Mouse (Mus musculus): ENCODE measurements around the gene Ifnl3. TPM values are rescaled to one million over a fixed set of nuclear protein-coding genes. Genes with fewer than 3 reads are reported as not detected.
A peak's percentile ranks its signal among the peaks of the same experiment; 100 is the strongest.
"Not testable (repeated sequence)": the region's sequence is repeated elsewhere in the genome, so short reads cannot be mapped to it uniquely, and the experiment has no call there.

Ifnl3 gene
- not detected in 2 replicates for polyA plus RNA-seq (2016; fragmentation: Nextera tagmentation; extraction: Ambion mirVana)

DNA sequence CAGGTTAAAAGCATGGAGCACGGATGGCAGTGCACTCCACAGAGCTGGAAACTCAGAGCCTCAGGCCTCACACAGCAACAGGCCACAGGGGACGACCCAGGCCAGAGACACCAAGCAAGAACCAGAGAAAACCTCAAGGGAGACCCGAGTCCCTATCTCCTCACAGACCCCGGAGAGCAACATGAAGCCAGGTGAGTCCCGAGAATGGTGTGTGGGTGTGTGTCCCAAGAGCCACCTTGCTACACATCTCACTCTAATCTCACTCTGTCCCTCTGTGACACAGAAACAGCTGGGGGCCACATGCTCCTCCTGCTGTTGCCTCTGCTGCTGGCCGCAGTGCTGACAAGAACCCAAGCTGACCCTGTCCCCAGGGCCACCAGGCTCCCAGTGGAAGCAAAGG lies at the start of gene Ifnl3:
TSS of gene Ifnl3 (plus strand) at position 301 of the 400 bp plus-strand sequence.
- H3K27me3 ChIP-seq; H3K27ac ChIP-seq; H3K9ac ChIP-seq; ATAC-seq (ENCODE audit: insufficient number of reproducible peaks, insufficient read depth, low FRiP score, low TSS enrichment); H3K4me3 ChIP-seq; H3K36me3 ChIP-seq; H3K4me1 ChIP-seq; H3K4me2 ChIP-seq (replicated peaks); H3K9me3 ChIP-seq: not testable (repeated sequence)
- 72% methylated on average over 5 of the region's 6 CpGs for WGBS

DNA sequence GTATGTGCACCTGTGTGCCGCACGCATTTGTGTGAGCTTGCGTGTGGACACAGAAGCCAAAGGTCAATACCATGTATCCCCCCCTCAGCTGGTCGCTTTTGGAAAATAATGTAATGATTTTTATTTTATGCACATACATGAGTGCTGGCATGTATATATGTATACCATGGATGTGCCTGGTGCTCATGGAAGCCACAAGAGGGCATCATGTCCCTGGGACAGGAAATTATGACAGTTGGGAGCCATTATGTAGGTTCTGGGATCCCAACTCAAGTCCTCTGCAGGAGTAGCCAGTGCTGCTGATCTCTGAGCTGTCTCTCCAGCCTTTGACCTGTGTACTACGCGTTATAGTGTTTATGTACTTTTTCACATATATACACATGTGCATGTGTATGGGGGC lies 46.4 kb upstream of the Ifnl3 start:
- Histone ChIP-seq H3K9ac (no peak overlapping the region), H3K9me3 (no peaks in the 10 kb centered on the region), H3K27ac (no peak overlapping the region), H3K4me3 (no peak overlapping the region), H3K36me3 (no peaks in the 10 kb centered on the region), H3K4me2 (replicated peaks) (no peak overlapping the region), H3K4me1 (no peaks in the 10 kb centered on the region), H3K27me3 (no peaks in the 10 kb centered on the region)
- 90% methylated on average over 6 of the region's 6 CpGs for WGBS
- ATAC-seq (ENCODE audit: insufficient number of reproducible peaks, insufficient read depth, low FRiP score, low TSS enrichment): no peak

DNA sequence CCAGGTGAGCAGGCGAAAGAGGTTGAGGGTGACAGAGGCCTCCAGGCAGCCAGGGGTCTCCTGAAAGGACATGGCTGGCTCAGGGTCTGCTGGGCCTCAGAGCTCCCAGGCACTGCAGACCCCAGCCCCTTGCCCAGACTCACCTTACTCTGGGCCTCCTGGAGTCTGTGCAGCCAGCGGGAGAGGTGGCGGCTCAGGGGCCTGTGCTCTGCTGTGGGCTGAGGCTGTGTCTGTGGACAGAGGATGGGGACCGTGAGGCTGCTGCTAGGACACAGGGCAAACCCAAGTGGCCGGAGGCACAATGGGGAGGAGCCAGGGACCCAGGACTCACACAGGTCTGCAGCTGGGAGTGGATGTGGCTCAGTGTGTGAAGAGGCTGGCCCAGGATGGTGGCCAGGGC lies 45.3 kb upstream of the Ifnl3 start:
- Histone ChIP-seq H3K36me3 (no peaks in the 10 kb centered on the region), H3K27me3 (no peaks in the 10 kb centered on the region), H3K4me2 (replicated peaks) (no peak overlapping the region), H3K9me3 (no peaks in the 10 kb centered on the region), H3K27ac (no peak overlapping the region), H3K9ac (no peak overlapping the region), H3K4me1 (no peaks in the 10 kb centered on the region), H3K4me3 (no peak overlapping the region)
- 76% methylated on average over 5 of the region's 5 CpGs for WGBS
- no peak for ATAC-seq (ENCODE audit: insufficient number of reproducible peaks, insufficient read depth, low FRiP score, low TSS enrichment)

DNA sequence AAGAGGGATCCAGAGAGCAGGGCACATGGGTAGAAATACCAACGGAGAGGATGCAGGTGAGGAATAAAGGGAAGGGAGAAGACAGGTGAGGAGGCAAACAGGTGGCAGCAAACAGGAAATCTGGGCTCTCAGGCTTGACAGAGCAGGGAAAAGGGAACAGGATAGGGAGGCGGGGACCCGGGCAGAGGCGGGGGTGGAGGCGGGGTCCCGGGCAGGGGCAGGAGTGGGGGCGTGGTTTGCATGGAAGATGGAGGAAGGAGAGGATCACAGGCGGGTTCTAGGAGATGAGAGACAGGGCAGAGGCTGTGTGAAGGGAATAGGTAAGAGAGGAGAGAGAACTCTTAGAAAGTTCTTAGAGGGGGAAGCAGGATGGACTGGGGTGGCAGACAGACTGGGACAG lies 43.8 kb upstream of the Ifnl3 start:
- ATAC-seq (ENCODE audit: insufficient number of reproducible peaks, insufficient read depth, low FRiP score, low TSS enrichment): no peak
- H3K9me3 ChIP-seq: no peaks in the 10 kb centered on the region
- WGBS: 6% methylated on average over 8 of the region's 8 CpGs
- no peak overlapping the region for H3K9ac ChIP-seq
- no peak overlapping the region for H3K27ac ChIP-seq
- H3K36me3 ChIP-seq: no peaks in the 10 kb centered on the region
- H3K4me1 ChIP-seq: no peaks in the 10 kb centered on the region
- H3K4me3 ChIP-seq: no peak overlapping the region
- H3K4me2 ChIP-seq (replicated peaks): no peak overlapping the region
- H3K27me3 ChIP-seq: no peaks in the 10 kb centered on the region

DNA sequence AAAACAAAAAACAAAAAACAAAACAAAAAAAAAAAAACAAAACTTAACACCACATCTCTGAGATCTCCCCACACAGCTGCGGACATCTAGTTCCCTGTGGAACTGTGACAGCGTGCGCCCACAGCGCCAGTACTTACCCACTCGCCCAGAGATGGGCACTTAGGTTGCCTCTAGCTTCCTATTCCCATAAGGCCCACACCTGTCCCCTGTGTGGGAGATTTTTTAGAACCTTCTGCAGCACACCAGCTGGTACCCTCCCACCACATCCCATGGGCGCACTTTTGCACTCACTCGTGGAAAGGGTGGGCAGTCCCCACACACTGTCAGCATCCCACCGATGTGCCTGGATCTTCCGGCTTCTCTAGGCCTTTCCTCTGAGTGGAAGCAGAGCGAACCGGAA lies 39.8 kb upstream of the Ifnl3 start:
- no peak for ATAC-seq (ENCODE audit: insufficient number of reproducible peaks, insufficient read depth, low FRiP score, low TSS enrichment)
- H3K4me3 ChIP-seq: no peak overlapping the region
- H3K4me2 ChIP-seq (replicated peaks): no peak overlapping the region
- H3K27ac ChIP-seq: no peak overlapping the region
- WGBS: 87% methylated on average over 11 of the region's 11 CpGs
- H3K4me1 ChIP-seq: peaks cover 1% of the 10 kb centered on the region; the same call in 1 of the 2 replicates
- no peaks in the 10 kb centered on the region for H3K27me3 ChIP-seq
- H3K36me3 ChIP-seq: no peaks in the 10 kb centered on the region
- no peaks in the 10 kb centered on the region for H3K9me3 ChIP-seq
- no peak overlapping the region for H3K9ac ChIP-seq

DNA sequence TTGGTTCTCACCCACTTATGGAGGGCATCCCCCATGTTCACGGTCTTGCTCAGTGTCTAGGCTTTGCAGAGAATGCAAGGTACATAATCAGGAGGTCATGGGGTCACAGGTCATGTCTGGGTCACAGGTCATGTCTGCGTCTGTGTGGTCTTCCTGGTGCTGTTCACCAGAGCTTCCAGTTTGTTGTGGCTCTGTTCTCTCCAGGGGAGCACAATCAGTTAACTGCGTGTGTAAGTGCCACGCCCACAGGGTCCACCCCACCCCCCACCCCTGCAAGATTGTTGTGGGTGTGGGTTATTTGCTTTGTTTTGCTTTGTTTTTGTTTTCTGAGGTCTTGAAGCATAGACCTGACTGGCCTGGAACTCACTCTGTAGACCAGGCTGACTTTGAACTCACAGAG lies 38.4 kb upstream of the Ifnl3 start:
- no peak overlapping the region for H3K9ac ChIP-seq
- H3K4me2 ChIP-seq (replicated peaks): no peak overlapping the region
- no peaks in the 10 kb centered on the region; the same call in 1 of the 2 replicates for H3K27me3 ChIP-seq
- no peaks in the 10 kb centered on the region for H3K9me3 ChIP-seq
- peaks cover 6% of the 10 kb centered on the region; the same call in 1 of the 2 replicates for H3K4me1 ChIP-seq
- no peak overlapping the region for H3K27ac ChIP-seq
- H3K36me3 ChIP-seq: no peaks in the 10 kb centered on the region
- ATAC-seq (ENCODE audit: insufficient number of reproducible peaks, insufficient read depth, low FRiP score, low TSS enrichment): no peak
- no peak overlapping the region for H3K4me3 ChIP-seq
- 26% methylated on average over 4 of the region's 4 CpGs for WGBS

DNA sequence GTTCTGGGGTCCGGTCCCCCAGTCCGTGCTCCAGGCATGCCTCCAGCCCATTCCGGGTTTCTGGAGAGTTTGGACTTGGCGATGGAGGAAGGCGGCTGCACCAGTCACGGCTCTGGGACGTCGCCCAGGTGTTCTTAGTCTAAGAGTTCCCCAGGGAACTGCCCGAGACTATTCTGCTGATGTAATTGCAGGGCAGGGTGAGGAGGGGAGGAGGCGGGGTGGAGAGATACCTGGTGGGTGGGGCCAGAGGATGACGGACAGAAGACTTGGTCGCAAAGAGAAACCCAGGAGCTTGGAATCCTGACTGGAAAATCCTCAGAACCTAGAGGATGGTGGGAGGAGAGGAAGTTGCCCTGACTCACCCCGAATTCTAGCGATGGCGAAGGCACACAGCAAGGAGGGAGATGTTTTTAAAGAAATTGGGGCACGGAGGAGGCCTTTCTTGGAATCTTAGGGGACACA lies 34.6 kb upstream of the Ifnl3 start:
- Histone ChIP-seq H3K9me3 (no peaks in the 10 kb centered on the region), H3K9ac (no peak overlapping the region), H3K4me1 (peaks cover 6% of the 10 kb centered on the region; the same call in 1 of the 2 replicates), H3K27me3 (no peaks in the 10 kb centered on the region; the same call in 1 of the 2 replicates), H3K36me3 (no peaks in the 10 kb centered on the region), H3K4me2 (replicated peaks) (peak overlapping the region; percentile 47), H3K27ac (no peak overlapping the region), H3K4me3 (peak overlapping the region; percentile 22)
- no peak for ATAC-seq (ENCODE audit: insufficient number of reproducible peaks, insufficient read depth, low FRiP score, low TSS enrichment)
- 3% methylated on average over 16 of the region's 16 CpGs for WGBS

- Histone ChIP-seq H3K36me3 (no peaks in the 10 kb centered on the region), H3K27me3 (no peaks in the 10 kb centered on the region; the same call in 1 of the 2 replicates), H3K4me2 (replicated peaks) (peak overlapping the region; percentile 20; the same call in 1 of the 2 replicates), H3K9me3 (no peaks in the 10 kb centered on the region), H3K9ac (no peak overlapping the region), H3K27ac (no peak overlapping the region), H3K4me3 (no peak overlapping the region), H3K4me1 (peaks cover 6% of the 10 kb centered on the region; the same call in 1 of the 2 replicates)
- 4% methylated on average over 10 of the region's 10 CpGs for WGBS
- no peak for ATAC-seq (ENCODE audit: insufficient number of reproducible peaks, insufficient read depth, low FRiP score, low TSS enrichment)
These were observed 32.2 kb upstream of the Ifnl3 start for GRCm38 (mm10) chr7:28490410-28490809.

GRCm38 (mm10) chr7:28490903-28491302 lies 31.7 kb upstream of the Ifnl3 start:
- Histone ChIP-seq H3K4me2 (replicated peaks) (peak overlapping the region; percentile 20; the same call in 1 of the 2 replicates), H3K4me3 (no peak overlapping the region), H3K9me3 (no peaks in the 10 kb centered on the region), H3K27ac (no peak overlapping the region), H3K9ac (no peak overlapping the region), H3K4me1 (peaks cover 6% of the 10 kb centered on the region; the same call in 1 of the 2 replicates), H3K27me3 (no peaks in the 10 kb centered on the region; the same call in 1 of the 2 replicates), H3K36me3 (no peaks in the 10 kb centered on the region)
- 36% methylated on average over 14 of the region's 14 CpGs for WGBS
- ATAC-seq (ENCODE audit: insufficient number of reproducible peaks, insufficient read depth, low FRiP score, low TSS enrichment): no peak

- Histone ChIP-seq H3K27me3 (no peaks in the 10 kb centered on the region; the same call in 1 of the 2 replicates), H3K9me3 (no peaks in the 10 kb centered on the region), H3K4me2 (replicated peaks) (no peak overlapping the region), H3K36me3 (no peaks in the 10 kb centered on the region), H3K4me1 (peaks cover 6% of the 10 kb centered on the region; the same call in 1 of the 2 replicates), H3K4me3 (no peak overlapping the region), H3K9ac (no peak overlapping the region), H3K27ac (no peak overlapping the region)
- 76% methylated on average over 8 of the region's 8 CpGs for WGBS
- no peak for ATAC-seq (ENCODE audit: insufficient number of reproducible peaks, insufficient read depth, low FRiP score, low TSS enrichment)
These were observed 30.3 kb upstream of the Ifnl3 start for GRCm38 (mm10) chr7:28492310-28492709.

DNA sequence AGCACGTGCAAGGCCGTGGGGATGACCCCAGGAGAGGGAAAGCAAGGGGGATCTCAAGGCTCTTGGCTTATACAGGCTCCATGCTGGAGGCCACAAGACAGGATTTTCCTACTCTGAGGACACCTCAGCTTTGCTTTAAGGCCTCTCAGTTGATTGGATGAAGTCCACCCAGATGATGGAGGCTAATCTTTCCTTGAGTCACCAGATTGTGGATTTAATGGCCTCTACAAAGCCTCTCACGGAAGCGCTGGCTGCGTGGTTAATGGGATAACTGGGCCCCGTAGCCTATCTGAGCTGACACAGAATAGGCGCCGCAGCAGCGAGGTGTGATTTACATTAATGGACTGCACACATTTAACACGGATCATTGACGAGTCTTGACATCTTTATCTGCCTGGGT lies 27.2 kb upstream of the Ifnl3 start:
- H3K4me1 ChIP-seq: no peaks in the 10 kb centered on the region
- no peaks in the 10 kb centered on the region for H3K36me3 ChIP-seq
- no peak overlapping the region for H3K4me3 ChIP-seq
- H3K27me3 ChIP-seq: no peaks in the 10 kb centered on the region
- no peak overlapping the region for H3K4me2 ChIP-seq (replicated peaks)
- 85% methylated on average over 11 of the region's 11 CpGs for WGBS
- no peak for ATAC-seq (ENCODE audit: insufficient number of reproducible peaks, insufficient read depth, low FRiP score, low TSS enrichment)
- no peak overlapping the region for H3K9ac ChIP-seq
- H3K9me3 ChIP-seq: no peaks in the 10 kb centered on the region
- no peak overlapping the region for H3K27ac ChIP-seq

DNA sequence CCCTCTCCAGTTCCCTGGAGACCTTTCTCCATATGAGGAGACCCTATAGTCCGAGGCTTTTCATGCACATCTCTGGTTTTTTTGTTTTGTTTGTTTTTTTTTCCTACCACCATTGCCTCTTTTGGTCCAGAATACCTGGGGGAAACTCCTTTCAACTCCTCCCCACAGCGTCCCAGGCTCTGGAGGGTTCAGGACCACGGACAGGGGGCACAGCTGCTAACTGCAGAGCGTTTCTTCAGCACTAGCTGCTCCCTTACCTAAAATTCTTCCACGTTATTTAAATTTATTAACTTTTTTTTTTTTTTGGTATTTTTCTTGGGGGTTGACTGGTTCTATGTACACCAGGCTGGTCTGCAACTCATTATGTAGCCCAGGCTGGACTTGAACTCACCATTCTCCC lies 17.1 kb upstream of the Ifnl3 start:
- Histone ChIP-seq H3K27me3 (no peaks in the 10 kb centered on the region), H3K4me3 (no peak overlapping the region), H3K27ac (no peak overlapping the region), H3K4me2 (replicated peaks) (no peak overlapping the region), H3K9ac (no peak overlapping the region), H3K4me1 (no peaks in the 10 kb centered on the region), H3K9me3 (0 out of 2 replicates have a peak, but pooled peaks cover 2% of the 10 kb centered on the region), H3K36me3 (no peaks in the 10 kb centered on the region)
- 9% methylated on average over 5 of the region's 5 CpGs for WGBS
- ATAC-seq (ENCODE audit: insufficient number of reproducible peaks, insufficient read depth, low FRiP score, low TSS enrichment): no peak

Data from embryonic facial prominence, embryonic 12.5 days (tissue).